Mouse (Mus musculus) bone marrow macrophage, adult 2 months (primary cell): ENCODE data around the gene Cntrl.

ENCODE experiments used
- CTCF ChIP-seq: IDR thresholded peaks from 2 replicates; pipeline ENCODE4 v1.5.1; 2012; ENCODE audit warnings: low read depth, mild to moderate bottlenecking, low read length, moderate library complexity
- POLR2A ChIP-seq: IDR thresholded peaks from 2 replicates; pipeline ENCODE4 v1.6.1; 2012; ENCODE audit warnings: mild to moderate bottlenecking, low read depth, low read length, borderline replicate concordance

DNA sequence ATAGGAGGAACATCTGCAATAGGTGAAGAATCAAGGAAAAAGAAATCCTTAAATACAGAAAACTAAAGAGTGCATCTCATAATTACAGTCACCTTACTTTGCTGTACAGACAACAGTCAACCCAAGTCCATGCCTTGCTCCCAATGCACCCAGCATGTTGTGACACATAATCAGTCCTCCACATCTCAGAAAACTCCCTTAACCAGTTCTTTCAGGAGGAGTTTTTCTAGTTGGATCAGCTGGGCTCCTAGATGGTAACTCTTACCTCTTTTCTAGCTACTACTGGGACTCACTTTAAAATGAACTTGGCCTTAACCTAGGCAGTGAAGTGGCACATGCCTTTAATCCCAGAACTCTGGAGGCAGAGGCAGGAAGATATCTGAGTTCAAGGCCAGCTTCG is 84.7 kb downstream of the Cntrl start:
- TF ChIP-seq CTCF = no peak
- no peak for TF ChIP-seq POLR2A
